Comparison of ENCODE assay signal across 8 mouse cellular contexts in the genomic region with DNA sequence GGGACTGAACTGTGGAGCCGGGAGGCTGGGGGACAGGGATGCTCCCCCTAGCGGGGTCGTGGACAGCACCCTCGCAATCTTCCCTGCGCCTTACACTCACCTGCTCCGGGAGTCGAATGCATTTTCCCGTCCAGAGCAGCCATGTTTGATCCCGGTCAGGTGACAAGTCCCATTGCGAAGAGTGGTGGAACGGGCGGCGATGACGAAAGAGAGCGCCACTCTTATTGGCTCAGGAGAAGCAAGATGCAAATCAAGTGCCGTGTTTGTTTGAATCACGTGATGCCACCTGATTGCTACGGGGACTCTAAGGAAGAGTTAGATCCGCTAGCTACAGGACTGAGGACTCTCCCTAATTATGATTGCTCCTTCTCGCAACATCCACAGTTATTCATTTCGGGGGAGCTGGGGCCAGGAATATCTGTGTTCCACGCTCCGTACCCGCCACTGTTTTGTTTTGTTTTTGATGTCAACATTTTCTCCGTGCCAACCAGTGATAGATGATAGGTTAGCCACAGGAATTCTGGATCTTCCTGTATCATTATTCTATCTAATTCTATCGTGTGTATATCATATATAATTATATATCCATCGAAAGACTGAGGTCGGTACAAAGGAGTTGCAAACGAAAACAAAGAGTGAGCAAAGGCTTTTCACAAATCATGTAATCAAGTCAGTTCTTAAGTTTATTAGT. TPM values are rescaled to one million over a fixed set of nuclear protein-coding genes. Genes with fewer than 3 reads are reported as not detected.
DNase-seq lines count a peak whose midpoint lies in the region; ATAC-seq and TF ChIP-seq lines count a peak whose summit lies in the region.

Gene Zfyve26, minus strand, starts transcription at position 179 of the 691 bp plus-strand sequence.

- H3K4me1 ChIP-seq in forebrain, embryonic 10.5 days = peaks cover 20% of the 10 kb centered on the region
- peaks cover 15% of the 10 kb centered on the region for H3K4me1 ChIP-seq in heart, embryonic 15.5 days (replicated peaks)
- peaks cover 0 to 6% of the 10 kb centered on the region in 2 experiments; a peak in 3 of 4 replicates for H3K4me1 ChIP-seq in liver, embryonic 14.5 days (replicated peaks; ENCODE audit: control insufficient read depth in 2 of 2, insufficient read depth in 2 of 2, low read length in 1 of 2)
- H3K4me1 ChIP-seq in neural tube, embryonic 11.5 days (ENCODE audit: control insufficient read depth, insufficient read depth, low read length) = peaks cover 6% of the 10 kb centered on the region
- H3K4me1 ChIP-seq in stomach, postnatal 0 days (replicated peaks; ENCODE audit: control insufficient read depth, insufficient read depth) = 0 out of 2 replicates have a peak, but pooled peaks cover 2% of the 10 kb centered on the region

- H3K4me2 ChIP-seq in heart, embryonic 15.5 days = peak within 1 kb of the TSS; percentile 91
- H3K4me2 ChIP-seq in liver, embryonic 14.5 days (ENCODE audit: low read depth) = peak within 1 kb of the TSS; percentile 99
- peak within 1 kb of the TSS; percentile 81 for H3K4me2 ChIP-seq in neural tube, embryonic 11.5 days (ENCODE audit: low read depth)
- peak within 1 kb of the TSS; percentile 60 for H3K4me2 ChIP-seq in stomach, postnatal 0 days (replicated peaks; ENCODE audit: low read depth)

- H3K36me3 ChIP-seq in forebrain, embryonic 10.5 days (replicated peaks) = peaks cover 5% of the 10 kb centered on the region
- H3K36me3 ChIP-seq in heart, embryonic 15.5 days = peaks cover 11% of the 10 kb centered on the region
- peaks cover 1% of the 10 kb centered on the region; the same call in 1 of the 2 replicates for H3K36me3 ChIP-seq in liver, embryonic 14.5 days (replicated peaks; ENCODE audit: control insufficient read depth, insufficient read depth, low read depth)
- no peaks in the 10 kb centered on the region for H3K36me3 ChIP-seq in neural tube, embryonic 11.5 days (ENCODE audit: control insufficient read depth, insufficient read depth, low read length)
- no peaks in the 10 kb centered on the region for H3K36me3 ChIP-seq in stomach, postnatal 0 days (ENCODE audit: control insufficient read depth, insufficient read depth, low read length)

- peak; percentile 85 to 88 for DNase-seq in CD8-positive naive resting alpha-beta T cell, adult 2 months (ENCODE audit: low read depth in 2 of 2, low spot score in 2 of 2)
- peak; percentile 92 for DNase-seq in c-Kit-positive CD71-negative TER-119-negative erythroid progenitor cells, embryonic 14.5 days (ENCODE audit: low read depth)
- DNase-seq in forebrain, embryonic 10.5 days (ENCODE audit: extremely low spot score, low spot score) = peak; percentile 96
- DNase-seq in kidney, postnatal 25 days = peak; percentile 96 to 98
- DNase-seq in liver, embryonic 14.5 days (ENCODE audit: low read depth in 3 of 3, low spot score in 3 of 3) = peak; percentile 95 to 96 (median 95)
- DNase-seq in neural tube, embryonic 11.5 days (ENCODE audit: low spot score) = peak; percentile 91
- DNase-seq in stomach, postnatal 0 days (ENCODE audit: low spot score) = peak; percentile 95

- peak; percentile 52 for TF ChIP-seq CTCF in liver, embryonic 14.5 days (IDR thresholded peaks at IDR 0.05; ENCODE audit: low read depth)
- peak; percentile 42; the same call in 1 of the 2 replicates for TF ChIP-seq CTCF in stomach, postnatal 0 days (IDR thresholded peaks at IDR 0.05; ENCODE audit: low read depth)

- no peaks in the 10 kb centered on the region for H3K9me3 ChIP-seq in forebrain, embryonic 10.5 days
- no peaks in the 10 kb centered on the region for H3K9me3 ChIP-seq in heart, embryonic 15.5 days (replicated peaks)
- H3K9me3 ChIP-seq in liver, embryonic 14.5 days (ENCODE audit: control insufficient read depth, low read length) = no peaks in the 10 kb centered on the region
- H3K9me3 ChIP-seq in neural tube, embryonic 11.5 days (ENCODE audit: control insufficient read depth, low read length) = no peaks in the 10 kb centered on the region
- H3K9me3 ChIP-seq in stomach, postnatal 0 days (ENCODE audit: control insufficient read depth, low read length) = no peaks in the 10 kb centered on the region

- H3K9ac ChIP-seq in heart, embryonic 15.5 days = peak within 1 kb of the TSS; percentile 65
- H3K9ac ChIP-seq in liver, embryonic 14.5 days (replicated peaks) = peak within 1 kb of the TSS; percentile 81
- H3K9ac ChIP-seq in neural tube, embryonic 11.5 days (ENCODE audit: low read length) = peak within 1 kb of the TSS; percentile 58
- H3K9ac ChIP-seq in stomach, postnatal 0 days (ENCODE audit: low read length) = peak within 1 kb of the TSS; percentile 66

- peak within 1 kb of the TSS; percentile 78 for H3K4me3 ChIP-seq in forebrain, embryonic 10.5 days
- peak within 1 kb of the TSS; percentile 68 for H3K4me3 ChIP-seq in heart, embryonic 15.5 days
- H3K4me3 ChIP-seq in liver, embryonic 14.5 days (ENCODE audit: insufficient read depth in 1 of 2, low read depth in 2 of 2, low read length in 2 of 2) = peak within 1 kb of the TSS; percentile 74 to 96
- H3K4me3 ChIP-seq in neural tube, embryonic 11.5 days (ENCODE audit: low read depth, low read length) = peak within 1 kb of the TSS; percentile 50
- H3K4me3 ChIP-seq in stomach, postnatal 0 days (ENCODE audit: low read depth, low read length) = peak within 1 kb of the TSS; percentile 51

- no peak for TF ChIP-seq EP300 in liver, embryonic 14.5 days (IDR thresholded peaks at IDR 0.05; ENCODE audit: low read depth)
- no peak for TF ChIP-seq EP300 in stomach, postnatal 0 days (optimal IDR thresholded peaks at IDR 0.05)

- peak within 1 kb of the TSS; percentile 85 for H3K27ac ChIP-seq in forebrain, embryonic 10.5 days
- peak within 1 kb of the TSS; percentile 81 for H3K27ac ChIP-seq in heart, embryonic 15.5 days
- peak within 1 kb of the TSS; percentile 70 for H3K27ac ChIP-seq in liver, embryonic 14.5 days
- H3K27ac ChIP-seq in neural tube, embryonic 11.5 days (ENCODE audit: low read depth, low read length) = no peak within 1 kb of the TSS
- peak within 1 kb of the TSS; percentile 74 for H3K27ac ChIP-seq in stomach, postnatal 0 days (replicated peaks)

- WGBS in forebrain, embryonic 10.5 days = under 1% methylated on average over 29 of the region's 29 CpGs
- under 1% methylated on average over 29 of the region's 29 CpGs for WGBS in heart, embryonic 15.5 days
- under 1% methylated on average over 29 of the region's 29 CpGs for WGBS in liver, embryonic 14.5 days (ENCODE audit: insufficient replicate concordance)
- under 1% methylated on average over 29 of the region's 29 CpGs for WGBS in neural tube, embryonic 11.5 days
- under 1% methylated on average over 29 of the region's 29 CpGs for WGBS in stomach, postnatal 0 days

- H3K27me3 ChIP-seq in forebrain, embryonic 10.5 days (ENCODE audit: poor library complexity, severe bottlenecking) = no peaks in the 10 kb centered on the region
- H3K27me3 ChIP-seq in heart, embryonic 15.5 days = no peaks in the 10 kb centered on the region
- H3K27me3 ChIP-seq in liver, embryonic 14.5 days (ENCODE audit: control insufficient read depth, insufficient read depth, low read length) = no peaks in the 10 kb centered on the region
- H3K27me3 ChIP-seq in neural tube, embryonic 11.5 days (ENCODE audit: control insufficient read depth, insufficient read depth, low read length) = no peaks in the 10 kb centered on the region
- no peaks in the 10 kb centered on the region for H3K27me3 ChIP-seq in stomach, postnatal 0 days (ENCODE audit: control insufficient read depth, insufficient read depth, low read length)

- ATAC-seq in heart, embryonic 15.5 days (replicated peaks; ENCODE audit: insufficient number of reproducible peaks, insufficient read depth, low FRiP score, low read depth) = peak; percentile 95
- peak; percentile 89 for ATAC-seq in liver, embryonic 14.5 days (ENCODE audit: insufficient read depth)
- peak; percentile 97 for ATAC-seq in neural tube, embryonic 11.5 days (ENCODE audit: insufficient read depth, low FRiP score, low TSS enrichment)
- peak; percentile 98 for ATAC-seq in stomach, postnatal 0 days (ENCODE audit: low FRiP score, low TSS enrichment)

RNA-seq across cellular contexts. Expression of gene Zfyve26, which starts in this region (rescaled TPM):
- polyA plus RNA-seq in forebrain, embryonic 10.5 days (2016; fragmentation: Nextera tagmentation; extraction: Ambion mirVana) = 13.9 and 15.9 TPM in 2 replicates
- 8.1 and 9.9 TPM in 2 replicates for polyA plus RNA-seq in heart, embryonic 15.5 days (2015; fragmentation: Nextera tagmentation; extraction: Ambion mirVana)
- polyA plus RNA-seq in liver, embryonic 14.5 days (2012; rRNA removed) = 7.7 and 12.5 TPM in 2 replicates
- 7.0 and 7.6 TPM in 2 replicates for polyA plus RNA-seq in liver, embryonic 14.5 days (2014; fragmentation: Nextera tagmentation; extraction: Ambion mirVana)
- polyA plus RNA-seq in neural tube, embryonic 11.5 days (2014; fragmentation: Nextera tagmentation; extraction: Ambion mirVana) = 11.4 and 12.5 TPM in 2 replicates
- 3.7 and 4.6 TPM in 2 replicates for polyA plus RNA-seq in stomach, postnatal 0 days (2015; fragmentation: Nextera tagmentation; extraction: Ambion mirVana)
